Mouse (Mus musculus) thymus, postnatal 0 days (tissue): Measurements from ENCODE around the gene Kdelr3. TPM values are rescaled to one million over a fixed set of nuclear protein-coding genes. Genes with fewer than 3 reads are reported as not detected.
A peak's percentile ranks its signal among the peaks of the same experiment; 100 is the strongest.

ENCODE experiments used
- DNase-seq: peaks from one replicate; pipeline ENCODE4 v3.0.0-alpha.2; 2015; ENCODE audit warnings: low spot score
- polyA plus RNA-seq: library from polyadenylated mRNA; unstranded; fragments of >200 nt; fragmentation: Nextera tagmentation; extraction: Ambion mirVana; gene quantifications from 2 replicates; pipeline ENCODE4 v1.2.1, GENCODE M21; 2015

The Kdelr3 gene
- 9.5 and 11.6 TPM in 2 replicates for polyA plus RNA-seq

- peak; percentile 43 for DNase-seq
These were observed at the start of gene Kdelr3 for GRCm38 (mm10) chr15:79516171-79517096. Gene Kdelr3, plus strand, starts transcription at chr15:79516411.

- DNase-seq: peak; percentile 86
These were observed 49.5 kb upstream of the Kdelr3 start for GRCm38 (mm10) chr15:79466601-79467286.

- DNase-seq: no peak
These were observed 46.6 kb upstream of the Kdelr3 start for GRCm38 (mm10) chr15:79469577-79469976.

GRCm38 (mm10) chr15:79470583-79470982, 45.6 kb upstream of the Kdelr3 start:
- peak; percentile 16 for DNase-seq

- DNase-seq: no peak
These were observed 45.1 kb upstream of the Kdelr3 start for GRCm38 (mm10) chr15:79471095-79471494.

GRCm38 (mm10) chr15:79473042-79473441, 43.2 kb upstream of the Kdelr3 start:
- DNase-seq: no peak

- DNase-seq: peak; percentile 29
These were observed 42.4 kb upstream of the Kdelr3 start for GRCm38 (mm10) chr15:79473638-79474355.

- no peak for DNase-seq
These were observed 39.0 kb upstream of the Kdelr3 start for GRCm38 (mm10) chr15:79477227-79477626.

- DNase-seq: no peak
These were observed 35.0 kb upstream of the Kdelr3 start for GRCm38 (mm10) chr15:79481181-79481688.

- DNase-seq: no peak
These were observed 26.7 kb upstream of the Kdelr3 start for GRCm38 (mm10) chr15:79489463-79489862.

GRCm38 (mm10) chr15:79493527-79493926, 22.7 kb upstream of the Kdelr3 start:
- DNase-seq: no peak

- no peak for DNase-seq
These were observed 16.1 kb upstream of the Kdelr3 start for GRCm38 (mm10) chr15:79500110-79500509.

GRCm38 (mm10) chr15:79502891-79503341, 13.3 kb upstream of the Kdelr3 start:
- DNase-seq: no peak

- no peak for DNase-seq
These were observed 12.8 kb upstream of the Kdelr3 start for GRCm38 (mm10) chr15:79503438-79503837.

- no peak for DNase-seq
These were observed 11.3 kb upstream of the Kdelr3 start, which contains the start of gene Kcnj4 for GRCm38 (mm10) chr15:79504707-79505452. Gene Kcnj4, minus strand, starts transcription at chr15:79505241.

- DNase-seq: peak; percentile 46
These were observed 10.5 kb upstream of the Kdelr3 start for GRCm38 (mm10) chr15:79505616-79506283.

- DNase-seq: no peak
These were observed 9.8 kb upstream of the Kdelr3 start for GRCm38 (mm10) chr15:79506460-79506859.

GRCm38 (mm10) chr15:79507055-79507828, 9.0 kb upstream of the Kdelr3 start:
- no peak for DNase-seq

- DNase-seq: no peak
These were observed 6.2 kb upstream of the Kdelr3 start for GRCm38 (mm10) chr15:79509998-79510397.
